Mouse (Mus musculus): Measurements from ENCODE around the gene Syn2. TPM values are rescaled to one million over a fixed set of nuclear protein-coding genes. Genes with fewer than 3 reads are reported as not detected.
A peak's percentile ranks its signal among the peaks of the same experiment; 100 is the strongest.

Syn2 gene
- total RNA-seq, 1 experiment from 2014 or later: not detected

DNA sequence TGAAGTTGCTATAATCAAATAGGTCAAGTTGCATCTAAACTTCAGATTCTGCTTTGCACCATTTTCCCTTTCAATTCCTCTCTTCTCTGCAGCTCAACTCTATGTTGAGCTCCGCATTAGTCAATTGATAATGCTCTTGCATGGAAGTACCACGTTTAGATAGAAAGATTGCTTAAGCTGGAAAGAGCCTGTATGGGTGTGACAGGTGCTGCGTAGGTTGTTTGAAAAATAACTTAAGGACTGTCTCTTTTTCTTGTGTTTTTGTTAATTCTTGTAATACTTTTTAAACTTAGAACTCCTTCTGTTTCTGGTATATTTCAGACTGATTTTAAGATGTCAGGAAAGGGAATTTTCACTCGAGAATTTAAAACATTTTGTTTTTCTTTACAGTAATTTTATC is 26.5 kb downstream of the Syn2 start:
- no peak for ATAC-seq (replicated peaks in 1 of 2; ENCODE audit: insufficient read depth in 1 of 2, low FRiP score in 2 of 2, low TSS enrichment in 1 of 2, low read depth in 1 of 2, poor library complexity in 2 of 2, severe bottlenecking in 2 of 2)

DNA sequence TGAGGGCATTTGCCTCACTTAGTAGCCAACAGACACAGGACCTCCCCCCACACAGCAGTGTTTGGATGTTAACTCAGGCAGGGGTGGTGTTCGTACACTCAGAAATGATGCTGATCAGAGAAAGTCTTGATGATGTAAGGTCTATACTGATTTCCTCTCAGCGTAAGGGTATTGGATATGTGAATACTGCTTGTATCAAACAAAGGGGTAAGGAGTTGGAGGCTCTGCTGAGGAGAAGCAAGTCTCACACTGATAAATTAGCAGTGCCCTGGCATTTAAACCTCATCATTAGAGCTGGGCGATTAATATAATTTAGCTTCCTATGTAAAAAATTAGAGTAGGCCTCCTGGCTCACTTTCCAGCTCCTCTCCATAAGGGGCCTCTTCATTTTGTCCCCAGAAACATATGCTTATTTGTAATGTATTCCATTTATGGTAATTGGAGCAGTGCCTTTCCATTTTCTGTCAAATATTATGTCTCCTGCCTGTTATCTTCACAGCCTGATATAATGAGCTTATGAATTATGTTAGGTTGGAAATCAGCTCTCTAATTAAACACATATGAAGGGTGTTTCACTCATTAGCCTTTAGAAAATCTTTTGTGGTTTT is 31.3 kb downstream of the Syn2 start:
- no peak for ATAC-seq (replicated peaks in 1 of 2; ENCODE audit: insufficient read depth in 1 of 2, low FRiP score in 2 of 2, low TSS enrichment in 1 of 2, low read depth in 1 of 2, poor library complexity in 2 of 2, severe bottlenecking in 2 of 2)

DNA sequence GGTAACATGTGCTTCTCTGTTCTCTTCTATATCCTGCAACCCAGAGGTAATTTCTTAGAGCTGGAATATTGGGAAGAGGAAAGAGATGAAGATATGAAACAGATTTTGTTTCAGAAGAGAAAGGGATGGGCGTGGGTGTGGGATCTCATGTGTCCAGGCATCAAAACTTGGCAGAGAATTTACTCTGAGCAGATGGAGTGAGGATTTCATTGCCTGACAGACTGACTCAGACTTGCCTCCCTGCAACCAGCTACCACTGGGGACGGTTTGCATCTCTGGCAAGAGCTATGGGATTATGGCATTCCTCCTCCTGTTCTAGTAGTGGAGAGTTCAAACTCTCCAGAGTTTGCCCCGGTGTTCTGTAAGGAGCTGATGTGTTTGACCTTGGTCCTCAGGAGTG is 34.2 kb downstream of the Syn2 start:
- no peak for ATAC-seq (replicated peaks in 1 of 2; ENCODE audit: insufficient read depth in 1 of 2, low FRiP score in 2 of 2, low TSS enrichment in 1 of 2, low read depth in 1 of 2, poor library complexity in 2 of 2, severe bottlenecking in 2 of 2)

DNA sequence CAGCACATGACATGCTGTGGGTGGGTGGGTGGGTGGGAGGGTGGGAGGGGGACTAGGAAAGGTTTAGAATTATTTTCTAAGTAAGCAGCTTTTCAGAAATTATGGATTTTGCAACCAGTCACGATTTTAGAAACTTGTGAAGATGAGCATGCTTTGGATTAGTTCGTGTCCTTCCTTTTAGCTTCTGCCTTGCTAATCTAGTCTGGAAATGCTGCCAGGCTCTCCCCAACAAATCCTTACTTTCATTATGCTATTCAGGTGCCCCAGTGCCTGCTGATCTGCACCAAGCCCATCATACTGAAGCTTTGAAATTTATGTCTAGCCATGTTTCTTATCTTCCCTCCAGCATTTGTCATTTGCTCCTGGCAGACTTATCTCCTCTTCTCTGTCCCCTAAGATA is 34.8 kb downstream of the Syn2 start:
- no peak for ATAC-seq (replicated peaks in 1 of 2; ENCODE audit: insufficient read depth in 1 of 2, low FRiP score in 2 of 2, low TSS enrichment in 1 of 2, low read depth in 1 of 2, poor library complexity in 2 of 2, severe bottlenecking in 2 of 2)

DNA sequence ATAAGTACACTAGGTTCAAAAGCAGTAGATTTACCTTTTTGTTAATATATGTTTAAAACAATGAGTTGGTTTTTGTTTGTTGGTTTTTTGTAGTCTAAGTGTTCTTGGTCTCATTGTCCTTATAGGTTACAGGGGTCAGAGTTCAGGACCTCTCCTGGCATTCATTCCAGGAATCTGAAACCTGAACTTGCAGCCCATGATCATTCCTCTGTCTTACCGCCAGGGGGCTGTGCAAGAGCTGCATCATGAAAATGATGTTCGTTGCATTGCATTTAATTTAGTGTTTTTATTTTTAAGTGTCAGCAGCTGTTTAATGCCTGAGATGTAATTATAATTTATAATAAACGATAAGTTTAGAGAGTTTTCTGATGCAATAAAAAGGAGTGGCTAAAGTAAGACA is 40.1 kb downstream of the Syn2 start:
- ATAC-seq (replicated peaks in 1 of 2; ENCODE audit: insufficient read depth in 1 of 2, low FRiP score in 2 of 2, low TSS enrichment in 1 of 2, low read depth in 1 of 2, poor library complexity in 2 of 2, severe bottlenecking in 2 of 2): no peak

DNA sequence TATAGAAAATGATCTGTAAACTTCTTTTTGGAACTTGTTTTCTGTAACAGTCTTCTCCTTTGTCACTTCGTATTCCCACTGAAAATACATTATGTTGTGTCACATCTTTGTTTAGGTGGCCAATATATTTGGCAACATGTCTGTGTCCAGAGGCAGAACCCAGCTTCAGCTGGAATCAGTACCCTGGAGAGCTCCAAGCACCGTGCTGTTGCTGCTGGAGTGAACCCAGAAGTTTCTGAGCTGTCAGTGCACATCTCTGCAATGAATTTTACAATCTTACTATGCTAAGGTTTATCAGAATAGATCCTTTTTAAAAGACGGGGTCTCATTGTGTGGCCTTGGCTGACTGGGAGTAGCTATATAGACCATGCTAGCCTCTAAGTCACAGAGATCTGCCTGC is 44.1 kb downstream of the Syn2 start:
- ATAC-seq (replicated peaks in 1 of 2; ENCODE audit: insufficient read depth in 1 of 2, low FRiP score in 2 of 2, low TSS enrichment in 1 of 2, low read depth in 1 of 2, poor library complexity in 2 of 2, severe bottlenecking in 2 of 2): 0 out of 4 replicates have a peak, but pooled peaks of 1 of the 2 experiments have one; percentile 45

DNA sequence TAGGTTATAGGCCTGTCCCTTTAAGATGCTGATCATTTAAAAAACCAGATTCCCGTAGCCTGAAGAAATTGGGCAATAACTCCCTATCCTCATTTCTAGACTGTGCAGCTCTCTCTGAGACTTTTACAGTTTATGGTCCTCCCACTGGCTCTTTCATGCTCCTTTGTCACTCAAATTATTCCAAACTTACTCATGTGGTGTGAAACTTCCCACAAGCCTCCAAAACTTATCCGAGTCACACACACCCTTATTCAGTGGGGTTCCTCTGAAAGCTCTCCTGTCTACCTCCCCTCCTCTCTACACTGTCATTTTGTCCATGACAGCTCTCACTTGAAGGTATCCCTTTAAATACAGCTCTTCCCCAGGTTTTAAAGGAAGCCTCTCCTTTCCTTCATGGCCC is 46.4 kb downstream of the Syn2 start:
- no peak for ATAC-seq (replicated peaks in 1 of 2; ENCODE audit: insufficient read depth in 1 of 2, low FRiP score in 2 of 2, low TSS enrichment in 1 of 2, low read depth in 1 of 2, poor library complexity in 2 of 2, severe bottlenecking in 2 of 2)

DNA sequence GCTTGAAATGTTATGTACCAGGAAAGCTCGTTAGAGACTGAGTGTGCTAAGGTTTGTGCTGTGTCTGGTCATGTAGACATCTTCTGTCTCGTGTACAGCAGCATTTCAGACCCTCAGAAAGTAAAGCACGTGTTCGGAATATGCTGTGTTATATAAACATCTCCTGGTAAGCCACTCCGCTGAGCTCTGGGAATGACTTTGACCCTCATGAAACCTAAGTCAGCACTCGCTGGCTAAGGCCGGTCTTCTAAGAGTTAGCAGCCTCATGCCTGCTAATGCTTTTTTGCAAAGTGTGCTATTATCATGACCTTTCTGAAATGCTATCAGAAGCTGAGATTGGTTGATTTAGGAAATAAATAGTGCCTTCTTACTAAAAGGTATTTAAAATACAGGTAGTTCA is 56.4 kb downstream of the Syn2 start:
- ATAC-seq (replicated peaks in 1 of 2; ENCODE audit: insufficient read depth in 1 of 2, low FRiP score in 2 of 2, low TSS enrichment in 1 of 2, low read depth in 1 of 2, poor library complexity in 2 of 2, severe bottlenecking in 2 of 2): no peak

DNA sequence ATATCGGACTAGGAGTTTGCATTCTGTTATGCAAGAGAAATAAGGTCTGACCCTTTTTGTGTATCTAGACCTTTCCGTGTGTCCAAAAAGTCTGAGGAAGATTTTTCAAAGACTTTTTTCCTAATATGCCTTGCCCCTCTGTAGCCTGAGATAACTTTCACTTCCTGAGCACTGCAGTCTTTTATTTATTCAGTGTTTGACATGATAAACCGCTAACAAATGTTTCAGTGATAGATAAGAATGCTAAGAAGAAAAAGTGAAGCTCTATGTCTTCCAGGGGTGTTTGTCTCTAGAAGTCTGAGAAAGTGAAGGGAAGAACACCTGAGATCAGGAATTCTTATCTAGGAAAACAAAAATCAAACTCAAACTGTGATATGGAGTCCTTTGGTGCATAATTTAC is 66.1 kb downstream of the Syn2 start:
- ATAC-seq (replicated peaks in 1 of 2; ENCODE audit: insufficient read depth in 1 of 2, low FRiP score in 2 of 2, low TSS enrichment in 1 of 2, low read depth in 1 of 2, poor library complexity in 2 of 2, severe bottlenecking in 2 of 2): no peak

DNA sequence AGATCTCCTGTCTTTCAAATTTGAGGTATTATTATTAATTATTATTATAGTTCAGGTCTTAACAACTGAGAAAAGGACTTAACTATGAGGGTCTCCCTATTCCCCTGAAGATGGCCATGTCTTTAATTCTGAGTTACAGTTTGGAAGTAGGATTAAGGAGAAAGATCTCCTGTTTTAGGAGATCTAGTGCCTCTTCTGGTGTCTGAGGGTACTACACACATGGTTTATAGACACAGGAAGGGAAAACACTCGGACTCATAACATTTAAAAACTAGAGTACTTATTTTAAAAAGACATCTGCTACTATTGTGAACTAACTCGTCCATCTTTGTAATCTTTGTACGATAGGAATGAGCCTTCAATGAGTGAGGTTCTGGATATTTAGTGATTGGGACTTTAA is 68.3 kb downstream of the Syn2 start:
- ATAC-seq (replicated peaks in 1 of 2; ENCODE audit: insufficient read depth in 1 of 2, low FRiP score in 2 of 2, low TSS enrichment in 1 of 2, low read depth in 1 of 2, poor library complexity in 2 of 2, severe bottlenecking in 2 of 2): no peak

DNA sequence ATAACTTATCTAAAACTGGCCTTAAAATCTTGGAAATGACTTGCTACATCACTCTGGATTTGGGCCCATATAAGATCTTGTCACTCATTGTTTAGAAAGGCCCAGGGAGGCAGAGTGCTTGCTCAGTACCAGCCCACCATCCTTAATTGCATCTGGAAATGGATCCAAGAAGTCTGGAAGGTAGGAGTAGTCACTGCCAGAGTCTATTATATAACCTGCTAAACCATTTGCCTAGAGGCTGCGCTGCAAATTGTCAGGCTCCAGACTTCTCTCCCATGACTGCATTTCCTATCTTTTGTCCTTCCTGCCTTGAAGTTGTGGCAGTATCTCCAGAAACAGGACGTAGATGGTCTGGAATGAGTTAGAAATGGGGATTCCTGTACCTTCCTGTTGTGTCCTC is 75.5 kb downstream of the Syn2 start:
- no peak for ATAC-seq (replicated peaks in 1 of 2; ENCODE audit: insufficient read depth in 1 of 2, low FRiP score in 2 of 2, low TSS enrichment in 1 of 2, low read depth in 1 of 2, poor library complexity in 2 of 2, severe bottlenecking in 2 of 2)

DNA sequence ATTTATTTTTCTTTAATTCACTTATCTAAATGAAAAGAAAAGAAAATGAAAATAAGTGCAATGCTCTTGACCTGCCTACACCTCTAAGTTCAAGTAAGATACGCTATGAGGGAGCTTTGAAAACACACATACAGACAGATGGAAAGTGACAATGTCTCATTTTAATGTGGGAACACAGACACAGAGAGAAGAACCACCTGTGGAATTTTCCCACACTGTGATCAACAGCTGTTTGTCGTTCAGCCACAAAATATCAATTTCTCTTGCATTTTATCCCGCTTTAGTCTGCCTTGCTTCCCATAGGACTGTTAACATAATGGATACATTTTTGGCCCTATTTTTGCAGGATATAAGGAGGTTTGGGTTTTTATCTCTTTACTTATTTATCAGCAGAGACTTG is 76.1 kb downstream of the Syn2 start:
- ATAC-seq (replicated peaks in 1 of 2; ENCODE audit: insufficient read depth in 1 of 2, low FRiP score in 2 of 2, low TSS enrichment in 1 of 2, low read depth in 1 of 2, poor library complexity in 2 of 2, severe bottlenecking in 2 of 2): no peak

DNA sequence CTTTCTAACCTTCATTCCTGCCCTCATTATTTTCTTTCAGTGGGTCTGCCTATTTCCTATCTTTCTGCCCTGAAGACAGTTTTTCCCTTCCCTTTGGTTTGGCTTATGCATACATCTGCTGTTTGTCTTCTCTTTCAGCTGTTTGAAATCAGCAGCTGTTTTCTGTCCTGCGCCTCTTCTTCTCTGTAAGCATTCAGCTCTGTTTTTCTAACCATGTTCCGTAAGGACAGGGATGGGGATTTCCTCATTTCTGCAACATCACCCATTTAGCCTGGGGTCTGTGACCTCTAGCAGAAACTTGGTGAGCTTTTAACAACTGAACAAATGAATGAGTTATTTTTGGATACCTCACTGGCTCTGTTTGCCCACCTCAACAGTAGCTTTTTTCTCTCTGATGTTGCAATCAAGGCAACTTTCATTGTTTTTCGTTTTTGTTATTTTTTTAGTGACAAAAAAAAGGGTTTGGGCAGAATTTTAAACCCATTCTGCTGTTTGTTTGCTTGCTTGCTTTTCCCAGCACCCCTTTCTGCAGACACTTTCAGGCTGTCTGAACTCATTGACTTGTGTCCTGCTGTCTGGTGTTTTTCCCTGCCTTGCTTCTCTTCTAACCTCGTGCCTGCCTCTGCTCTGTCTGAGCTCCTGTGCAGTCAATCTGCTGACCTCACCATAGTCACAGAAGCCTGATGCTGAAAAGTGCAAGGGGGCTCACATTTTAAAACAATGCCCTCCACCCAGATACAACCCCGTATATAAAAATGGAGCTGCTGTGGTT is 77.6 kb downstream of the Syn2 start:
- ATAC-seq (replicated peaks in 1 of 2; ENCODE audit: insufficient read depth in 1 of 2, low FRiP score in 2 of 2, low TSS enrichment in 1 of 2, low read depth in 1 of 2, poor library complexity in 2 of 2, severe bottlenecking in 2 of 2): no peak

DNA sequence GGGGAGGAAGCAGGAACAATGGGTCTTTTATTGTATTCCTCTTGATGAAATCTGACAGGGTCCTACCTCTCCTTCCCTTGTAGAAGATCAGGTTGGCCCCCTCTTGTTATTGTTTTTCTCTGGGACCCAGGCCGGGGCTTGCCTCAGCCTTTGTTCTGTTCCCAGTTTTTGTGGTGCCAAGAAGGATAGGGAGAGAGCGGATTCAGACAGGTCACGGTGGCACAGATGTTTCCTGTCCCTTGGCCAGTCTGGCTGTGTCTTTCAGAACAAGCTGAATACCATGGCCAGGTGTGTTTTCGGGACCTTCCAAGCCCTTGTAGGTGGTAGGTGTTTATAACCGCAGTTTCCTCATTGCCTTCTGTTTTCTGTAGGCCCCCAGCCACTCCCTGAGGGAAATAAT is 78.4 kb downstream of the Syn2 start:
- 0 out of 4 replicates have a peak, but pooled peaks of 1 of the 2 experiments have one; percentile 22 for ATAC-seq (replicated peaks in 1 of 2; ENCODE audit: insufficient read depth in 1 of 2, low FRiP score in 2 of 2, low TSS enrichment in 1 of 2, low read depth in 1 of 2, poor library complexity in 2 of 2, severe bottlenecking in 2 of 2)

DNA sequence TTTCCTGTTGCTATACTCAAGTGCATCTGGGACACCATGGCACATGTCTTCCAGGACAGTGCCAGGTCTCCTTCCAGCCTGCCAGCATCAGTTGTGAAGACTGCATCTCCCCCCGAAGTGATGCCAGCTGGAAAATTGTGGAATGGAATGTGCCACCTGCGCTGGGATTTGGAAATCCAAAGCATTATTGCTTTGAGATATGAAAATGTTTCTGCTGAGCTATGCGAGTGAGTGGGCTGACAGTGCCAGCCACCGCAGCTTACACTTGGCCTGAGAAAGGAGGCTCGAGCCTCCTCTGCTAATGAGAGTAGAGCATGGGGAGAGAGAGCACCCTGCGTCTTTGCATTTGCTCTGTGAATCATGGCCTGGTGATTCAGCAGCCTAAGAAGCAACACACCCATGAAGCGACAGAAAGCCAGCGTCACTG is 86.5 kb downstream of the Syn2 start:
- no peak for ATAC-seq (replicated peaks in 1 of 2; ENCODE audit: insufficient read depth in 1 of 2, low FRiP score in 2 of 2, low TSS enrichment in 1 of 2, low read depth in 1 of 2, poor library complexity in 2 of 2, severe bottlenecking in 2 of 2)

DNA sequence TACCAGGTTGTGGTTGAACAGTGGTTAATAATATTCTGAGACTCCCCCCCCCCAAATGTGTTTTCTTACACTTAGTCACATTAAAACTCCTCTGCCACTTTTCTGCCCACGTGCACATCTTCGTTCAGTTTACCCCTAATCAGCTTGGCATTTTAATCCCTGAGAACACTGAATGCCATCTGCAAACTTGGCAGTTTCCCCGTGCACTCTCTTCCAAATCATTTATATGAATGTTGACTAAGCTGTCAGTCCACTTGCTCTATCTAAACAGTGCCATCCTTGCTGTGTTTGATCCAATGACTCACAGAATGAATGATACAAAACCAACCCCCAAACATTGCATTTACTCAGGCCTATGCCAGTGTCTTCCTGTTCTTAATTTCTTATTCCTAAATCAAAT is 90.8 kb downstream of the Syn2 start:
- no peak for ATAC-seq (replicated peaks in 1 of 2; ENCODE audit: insufficient read depth in 1 of 2, low FRiP score in 2 of 2, low TSS enrichment in 1 of 2, low read depth in 1 of 2, poor library complexity in 2 of 2, severe bottlenecking in 2 of 2)

DNA sequence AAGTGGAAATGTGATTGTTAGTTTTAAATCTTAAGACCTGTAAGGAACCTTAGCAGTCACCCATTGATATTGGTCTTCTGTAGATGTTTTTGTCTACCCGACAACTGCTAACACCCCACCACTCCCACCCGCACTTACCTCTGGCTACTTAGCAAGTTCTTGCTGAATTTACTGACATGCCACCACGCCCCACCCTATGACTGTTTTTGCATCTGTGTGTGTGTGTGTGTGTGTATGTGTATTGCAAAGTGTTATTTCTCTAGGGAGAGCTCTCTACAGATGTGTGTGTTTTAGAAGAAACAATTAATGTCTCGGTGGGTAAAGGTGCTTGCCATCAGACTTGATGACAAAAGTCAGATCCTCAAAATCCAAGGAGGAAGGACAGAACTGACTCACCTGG is 92.3 kb downstream of the Syn2 start, which contains the start of gene Gm17482:
Gene Gm17482 (plus strand): TSS at position 301 of the 400 bp plus-strand sequence.
- no peak for ATAC-seq (replicated peaks in 1 of 2; ENCODE audit: insufficient read depth in 1 of 2, low FRiP score in 2 of 2, low TSS enrichment in 1 of 2, low read depth in 1 of 2, poor library complexity in 2 of 2, severe bottlenecking in 2 of 2)

DNA sequence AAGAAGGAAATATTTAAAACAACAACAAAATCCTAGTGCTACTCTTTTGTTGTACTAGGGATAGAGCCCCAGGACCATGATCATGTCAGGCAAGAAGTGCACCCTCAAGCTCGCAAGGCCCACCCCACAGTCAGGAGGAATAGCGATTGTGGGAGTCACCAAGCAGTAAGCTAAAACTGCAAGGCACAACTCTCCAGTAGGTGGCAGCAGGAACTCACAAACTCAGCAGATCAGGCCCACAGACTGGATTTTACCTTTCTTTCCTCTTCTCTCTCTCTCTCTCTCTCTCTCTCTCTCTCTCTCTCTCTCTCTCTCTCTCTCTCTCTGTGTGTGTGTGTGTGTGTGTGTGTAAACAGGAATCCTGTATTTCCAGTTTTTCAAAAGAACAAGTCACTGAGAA is 92.8 kb downstream of the Syn2 start:
- peak; percentile 75 to 85 for ATAC-seq (replicated peaks in 1 of 2; ENCODE audit: insufficient read depth in 1 of 2, low FRiP score in 2 of 2, low TSS enrichment in 1 of 2, low read depth in 1 of 2, poor library complexity in 2 of 2, severe bottlenecking in 2 of 2)

DNA sequence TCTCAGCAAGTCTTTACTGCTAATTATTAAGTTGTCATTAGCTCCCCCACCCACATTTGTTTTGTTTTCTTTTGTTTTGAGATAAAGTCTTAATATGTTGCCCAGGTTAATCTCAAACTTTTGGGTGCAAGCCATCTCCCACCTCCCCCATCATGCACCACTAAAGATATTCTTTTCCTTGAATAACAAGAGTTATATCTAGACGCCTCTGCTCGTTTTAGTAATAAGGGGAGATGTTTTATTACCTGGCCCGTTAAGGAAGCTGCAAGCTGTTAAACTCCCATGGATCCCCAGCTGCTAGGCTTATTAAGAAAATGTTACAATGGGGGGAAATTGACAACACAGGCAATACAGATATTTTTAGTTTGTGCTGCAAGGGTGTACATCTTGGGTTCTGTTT is 95.9 kb downstream of the Syn2 start:
- no peak for ATAC-seq (replicated peaks in 1 of 2; ENCODE audit: insufficient read depth in 1 of 2, low FRiP score in 2 of 2, low TSS enrichment in 1 of 2, low read depth in 1 of 2, poor library complexity in 2 of 2, severe bottlenecking in 2 of 2)
